Mouse (Mus musculus) olfactory bulb, adult 2 months (tissue): ENCODE measurements around the gene Wasf3. TPM values are rescaled to one million over a fixed set of nuclear protein-coding genes. Genes with fewer than 3 reads are reported as not detected.

ENCODE experiments used
- H3K27ac ChIP-seq: fragments of 200-500 bp; 2 replicates; pipeline ENCODE4 v1.5.1; 2012; ENCODE audit warnings: low read depth, low read length; ENCODE audit not compliant: insufficient read depth
- H3K4me1 ChIP-seq: fragments of 200-500 bp; 2 replicates; pipeline ENCODE4 v1.6.1; 2012; ENCODE audit warnings: low read length; ENCODE audit not compliant: control insufficient read depth, insufficient read depth
- H3K4me3 ChIP-seq: fragments of 200-500 bp; 2 replicates; pipeline ENCODE4 v1.5.1; 2012; ENCODE audit warnings: mild to moderate bottlenecking, low read depth, low read length, moderate library complexity; ENCODE audit not compliant: insufficient read depth
- CTCF ChIP-seq: fragments of 200-500 bp; IDR thresholded peaks from 2 replicates; pipeline ENCODE4 v1.5.1; 2012; ENCODE audit warnings: low read depth, mild to moderate bottlenecking, low read length, moderate library complexity; ENCODE audit not compliant: insufficient read depth
- POLR2A ChIP-seq: fragments of 200-500 bp; IDR thresholded peaks from 2 replicates; pipeline ENCODE4 v1.6.1; 2012; ENCODE audit warnings: mild to moderate bottlenecking, low read depth, low read length, moderate library complexity; ENCODE audit not compliant: insufficient read depth
- WGBS: fragments of 180-500 bp; shearing (Covaris S2); methylation state at CpG from one replicate; pipeline ENCODE4 v1.1.7; 2018; 5-methylcytosine and 5-hydroxymethylcytosine counted together
- polyA plus RNA-seq: library from polyadenylated mRNA; stranded (reverse); fragments of >200 nt; gene quantifications from 2 replicates; pipeline ENCODE4 v1.2.4, GENCODE M21; 2012; ENCODE audit warnings: low replicate concordance; ENCODE audit not compliant: missing spikeins, insufficient read depth, insufficient read length

The Wasf3 gene
- polyA plus RNA-seq, 1 experiment = not detected

DNA sequence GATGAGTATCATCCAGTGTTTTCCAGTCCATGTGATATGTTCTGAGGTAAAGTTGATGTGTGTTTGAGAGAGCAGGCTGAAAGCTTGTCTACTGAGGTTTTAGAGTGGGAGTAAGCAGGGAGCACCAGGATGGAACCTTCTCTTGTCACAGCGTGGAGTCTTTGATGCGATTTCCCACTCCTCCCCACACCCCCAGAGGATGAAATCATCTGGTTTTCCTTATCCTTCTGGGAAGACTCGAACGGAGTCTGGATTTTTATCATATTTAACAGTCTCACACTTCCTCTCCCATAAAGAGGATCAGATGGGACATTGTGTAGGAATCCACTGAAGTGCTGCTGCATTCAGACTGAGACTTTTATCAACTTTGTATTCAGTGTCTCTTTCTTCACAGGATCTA is 43.3 kb downstream of the Wasf3 start:
- peaks cover 16% of the 10 kb centered on the region for H3K4me1 ChIP-seq
- WGBS = 35% methylated on average over 4 of the region's 4 CpGs
- H3K27ac ChIP-seq = no peak overlapping the region
- no peak overlapping the region for H3K4me3 ChIP-seq
- no peak for TF ChIP-seq CTCF
- TF ChIP-seq POLR2A = no peak

DNA sequence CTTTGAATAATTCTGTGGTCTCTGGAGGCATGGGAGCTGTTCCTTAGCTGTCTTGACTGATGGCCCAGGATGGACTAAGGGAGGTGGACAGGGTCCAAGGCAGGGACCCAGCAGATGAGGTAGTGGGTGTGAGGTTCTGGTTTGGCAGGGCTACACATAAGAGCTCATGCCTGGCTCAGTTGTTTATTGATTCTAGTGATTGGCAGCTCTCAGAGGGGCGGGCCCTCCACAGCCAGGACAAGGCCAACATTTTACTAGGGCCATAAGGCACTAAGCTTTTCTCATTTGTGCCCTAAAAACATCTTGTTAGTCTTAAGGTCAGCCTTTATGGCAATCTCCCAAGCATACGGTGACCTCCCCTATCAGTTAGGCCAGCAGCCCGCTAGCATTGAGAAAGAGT is 47.0 kb downstream of the Wasf3 start:
- H3K4me3 ChIP-seq = no peak overlapping the region
- no peak overlapping the region for H3K27ac ChIP-seq
- WGBS = 94% methylated on average over 3 of the region's 3 CpGs
- TF ChIP-seq POLR2A (no peak), CTCF (no peak)
- peaks cover 5% of the 10 kb centered on the region for H3K4me1 ChIP-seq

DNA sequence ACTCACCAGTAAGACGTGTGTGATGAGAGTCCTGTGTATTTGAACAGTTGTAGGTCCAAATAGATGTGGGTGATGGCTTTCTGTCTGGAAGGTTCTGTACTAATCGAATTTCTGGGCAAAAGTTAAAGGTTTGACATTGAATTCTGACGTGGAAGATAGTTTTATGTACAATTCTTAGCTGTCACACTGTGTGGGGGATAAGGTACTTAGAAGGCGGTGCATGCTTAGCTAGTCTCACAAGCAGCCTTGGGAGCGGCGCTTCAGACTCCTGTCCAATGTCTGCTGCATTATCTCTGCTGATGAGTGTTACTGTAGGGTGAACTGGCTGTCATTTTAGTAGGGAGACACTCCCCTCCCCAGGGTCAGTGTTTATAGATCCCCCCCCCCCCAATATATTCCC is 47.7 kb downstream of the Wasf3 start:
- WGBS = 93% methylated on average over 6 of the region's 6 CpGs
- TF ChIP-seq CTCF (no peak), POLR2A (no peak)
- H3K27ac ChIP-seq = no peak overlapping the region
- H3K4me1 ChIP-seq = peaks cover 5% of the 10 kb centered on the region
- H3K4me3 ChIP-seq = no peak overlapping the region

DNA sequence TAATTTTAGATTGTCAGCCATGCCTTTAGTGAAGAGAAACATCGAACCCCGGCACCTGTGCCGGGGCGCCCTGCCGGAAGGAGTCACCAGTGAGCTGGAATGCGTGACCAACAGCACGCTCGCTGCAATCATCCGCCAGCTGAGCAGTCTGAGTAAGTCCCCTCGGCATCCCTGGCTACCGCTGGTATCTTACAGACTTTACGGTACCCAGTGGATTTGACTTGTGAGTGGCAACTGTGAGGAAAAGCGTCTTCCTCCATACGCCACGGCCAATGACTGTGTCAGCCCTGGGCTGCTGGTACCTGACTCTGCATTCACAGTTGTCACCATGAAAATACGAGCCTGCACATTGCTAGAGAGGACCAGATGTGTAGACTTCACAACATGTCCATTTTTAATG is 50.5 kb downstream of the Wasf3 start:
- WGBS = 94% methylated on average over 16 of the region's 16 CpGs
- H3K4me1 ChIP-seq = no peaks in the 10 kb centered on the region
- no peak overlapping the region for H3K27ac ChIP-seq
- no peak overlapping the region for H3K4me3 ChIP-seq
- TF ChIP-seq POLR2A = no peak
- no peak for TF ChIP-seq CTCF

DNA sequence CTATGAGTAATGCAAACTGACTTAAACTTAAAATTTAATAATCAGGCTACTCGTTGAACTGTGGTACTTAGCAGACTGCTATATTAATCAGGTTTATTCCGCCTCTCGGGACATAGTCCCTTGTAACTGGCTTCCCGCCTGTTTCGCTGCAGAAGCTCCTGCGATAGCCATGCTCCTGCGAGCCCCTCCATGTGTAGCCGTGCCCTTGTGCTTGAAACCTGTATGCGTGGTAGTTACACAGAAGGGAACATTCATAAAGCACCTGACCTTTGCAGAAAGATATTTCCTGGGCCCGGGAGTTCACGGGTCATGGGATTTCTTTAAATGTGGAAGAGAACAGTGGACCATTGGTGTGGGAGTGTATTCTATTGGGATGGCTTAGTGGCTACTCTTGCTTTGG is 52.0 kb downstream of the Wasf3 start:
- Histone ChIP-seq H3K4me3 (no peak overlapping the region), H3K27ac (no peak overlapping the region), H3K4me1 (no peaks in the 10 kb centered on the region)
- WGBS = 95% methylated on average over 11 of the region's 11 CpGs
- TF ChIP-seq CTCF (no peak), POLR2A (no peak)

DNA sequence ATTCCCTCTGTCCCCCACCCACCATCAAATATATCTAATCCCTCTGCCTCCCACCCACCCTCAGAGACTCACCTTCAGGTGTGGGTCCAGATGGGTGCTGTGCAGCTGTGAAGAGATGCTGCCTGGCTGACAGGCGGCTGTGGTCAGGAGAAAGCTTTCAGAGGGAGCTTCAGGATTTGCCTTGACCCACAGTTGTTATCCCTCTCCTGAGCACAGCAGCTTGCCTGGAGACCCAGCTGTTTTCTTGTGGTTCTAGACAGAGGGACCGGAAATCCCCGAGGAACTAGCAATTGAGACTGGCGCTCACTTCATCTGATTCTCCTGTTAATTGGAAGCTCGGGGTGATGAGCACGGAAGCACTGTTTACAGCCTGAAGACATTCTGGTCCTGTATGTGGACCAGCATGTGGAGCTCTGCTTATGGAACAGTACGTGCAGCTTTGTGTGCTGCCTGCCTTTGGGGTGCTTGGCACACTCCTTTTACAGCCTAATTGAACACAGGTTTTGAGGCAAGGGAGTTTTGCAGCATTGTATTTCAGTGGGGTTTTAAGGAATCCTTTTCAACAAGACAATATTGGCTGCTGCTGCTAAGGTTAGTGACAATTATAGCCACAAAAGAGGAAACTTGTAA is 54.5 kb downstream of the Wasf3 start:
- Histone ChIP-seq H3K4me1 (no peaks in the 10 kb centered on the region), H3K27ac (no peak overlapping the region), H3K4me3 (no peak overlapping the region)
- TF ChIP-seq POLR2A (no peak), CTCF (no peak)
- 79% methylated on average over 7 of the region's 7 CpGs for WGBS

DNA sequence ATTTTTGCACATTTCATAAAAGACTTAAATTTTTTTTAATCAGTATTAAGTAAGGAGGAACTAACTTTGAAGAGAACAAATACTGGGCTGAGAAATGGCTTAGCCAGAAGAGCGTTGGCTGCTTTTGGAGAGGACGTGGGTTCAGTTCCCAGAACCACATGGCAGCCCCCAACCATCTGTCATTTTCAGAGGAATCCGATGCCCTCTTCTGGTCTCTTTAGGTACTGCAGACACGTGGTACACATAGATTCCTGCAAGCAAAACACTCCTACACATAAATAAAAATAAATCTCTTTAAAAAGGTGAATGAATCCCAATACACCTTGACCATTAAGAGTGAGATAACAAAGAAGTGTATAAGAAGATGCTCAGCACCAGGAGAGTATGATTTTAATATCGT is 55.5 kb downstream of the Wasf3 start:
- H3K27ac ChIP-seq = no peak overlapping the region
- H3K4me1 ChIP-seq = no peaks in the 10 kb centered on the region
- 94% methylated on average over 5 of the region's 5 CpGs for WGBS
- no peak overlapping the region for H3K4me3 ChIP-seq
- TF ChIP-seq POLR2A (no peak), CTCF (no peak)

DNA sequence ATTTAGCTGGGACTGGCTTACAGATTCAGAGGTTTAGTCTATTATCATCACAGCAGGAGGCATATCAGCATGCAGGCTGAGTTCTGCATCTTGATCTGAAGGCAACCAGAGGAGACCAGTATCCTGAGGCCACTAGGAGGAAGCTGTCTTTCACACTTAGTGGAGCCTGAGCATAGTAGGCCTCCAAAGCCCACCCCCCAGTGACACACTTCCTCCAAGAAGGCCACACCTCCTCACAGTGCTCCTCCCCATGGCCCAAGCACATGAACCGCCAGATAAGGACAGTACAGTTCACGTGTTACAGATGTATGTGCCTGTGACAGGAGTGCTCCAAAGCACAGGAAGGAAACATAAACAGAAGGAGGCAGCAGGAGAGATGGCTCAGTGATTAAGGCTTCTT is 58.0 kb downstream of the Wasf3 start:
- Histone ChIP-seq H3K4me1 (no peaks in the 10 kb centered on the region), H3K4me3 (no peak overlapping the region), H3K27ac (no peak overlapping the region)
- 79% methylated on average over 2 of the region's 2 CpGs for WGBS
- no peak for TF ChIP-seq POLR2A
- TF ChIP-seq CTCF = no peak

DNA sequence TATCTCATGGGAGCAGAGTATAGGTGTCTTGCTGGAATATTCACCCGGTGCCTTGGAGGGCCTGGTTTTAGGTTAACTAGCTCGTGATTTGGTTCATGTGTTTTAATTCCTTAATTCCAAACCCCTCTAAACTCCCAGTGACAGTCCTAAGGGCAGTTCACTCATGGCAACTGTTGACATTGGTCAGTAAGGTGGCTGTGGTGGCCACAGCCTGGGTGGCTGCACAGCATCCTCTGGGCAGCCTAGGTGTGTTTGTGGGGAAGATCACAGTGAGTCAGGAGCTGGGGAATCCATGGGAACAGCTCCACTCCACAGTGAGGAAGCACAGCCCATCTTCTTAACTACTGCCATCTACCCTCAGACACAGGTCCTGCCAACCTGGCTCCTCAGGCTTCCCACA is 61.8 kb downstream of the Wasf3 start:
- WGBS = 89% methylated on average over 2 of the region's 2 CpGs
- Histone ChIP-seq H3K4me3 (no peak overlapping the region), H3K27ac (no peak overlapping the region), H3K4me1 (no peaks in the 10 kb centered on the region)
- TF ChIP-seq CTCF (no peak), POLR2A (no peak)
